Mouse (Mus musculus): ENCODE results near the gene Pacsin3. TPM values are rescaled to one million over a fixed set of nuclear protein-coding genes. Genes with fewer than 3 reads are reported as not detected.
A peak's percentile ranks its signal among the peaks of the same experiment; 100 is the strongest.

Gene Pacsin3
- total and polyA plus RNA-seq, 3 experiments, result 69.2 to 101 (median 82.8) TPM

GRCm38 (mm10) chr2:91305926-91306325 is 50.2 kb downstream of the Pacsin3 start:
- DNase-seq, result peak; percentile 53

- DNase-seq, result no peak
Observed at GRCm38 (mm10) chr2:91306589-91306988, 50.8 kb downstream of the Pacsin3 start.

GRCm38 (mm10) chr2:91308680-91309079 is 52.9 kb downstream of the Pacsin3 start:
- DNase-seq, result no peak

GRCm38 (mm10) chr2:91309546-91309945 is 53.8 kb downstream of the Pacsin3 start:
- DNase-seq, result no peak

GRCm38 (mm10) chr2:91312578-91313311 is 57.0 kb downstream of the Pacsin3 start:
- peak; percentile 81 for DNase-seq

GRCm38 (mm10) chr2:91314184-91314583 is 58.4 kb downstream of the Pacsin3 start:
- DNase-seq, result no peak

Other genes starting within 250 kb of the Pacsin3 start
- 1 to 10 TPM in 1 of 2 experiments, under 1 TPM in 1; 0.72 to 3.1 TPM for gene Rapsn, start 220.3 kb upstream of the Pacsin3 start, total RNA-seq (2021)
- gene Rapsn, start 220.3 kb upstream of the Pacsin3 start, polyA plus RNA-seq (2012; rRNA removed), result 3.8 and 5.0 TPM in 2 replicates
- 100 to 1,000 TPM; 235 to 255 TPM for gene Psmc3, start 201.9 kb upstream of the Pacsin3 start, total RNA-seq (2021)
- 28.1 and 31.9 TPM in 2 replicates for gene Psmc3, start 201.9 kb upstream of the Pacsin3 start, polyA plus RNA-seq (2012; rRNA removed)
- 10 to 100 TPM; 27.7 to 36.7 TPM for gene Slc39a13, start 185.5 kb upstream of the Pacsin3 start, total RNA-seq (2021)
- gene Slc39a13, start 185.5 kb upstream of the Pacsin3 start, polyA plus RNA-seq (2012; rRNA removed), result 60.4 and 66.7 TPM in 2 replicates
- gene Spi1, start 173.6 kb upstream of the Pacsin3 start, total RNA-seq (2021), result 1 to 10 TPM; 5.0 to 7.1 TPM
- gene Spi1, start 173.6 kb upstream of the Pacsin3 start, polyA plus RNA-seq (2012; rRNA removed), result 17.6 and 21.9 TPM in 2 replicates
- under 1 TPM; 0.07 to 0.09 TPM for gene Mybpc3, start 137.8 kb upstream of the Pacsin3 start, total RNA-seq (2021)
- not detected in 2 replicates for gene Mybpc3, start 137.8 kb upstream of the Pacsin3 start, polyA plus RNA-seq (2012; rRNA removed)
- 10 to 100 TPM; 18.5 to 20.0 TPM for gene Madd, start 72.1 kb upstream of the Pacsin3 start, total RNA-seq (2021)
- gene Madd, start 72.1 kb upstream of the Pacsin3 start, polyA plus RNA-seq (2012; rRNA removed), result 8.9 and 9.0 TPM in 2 replicates
- gene Nr1h3, start 53.1 kb upstream of the Pacsin3 start, total RNA-seq (2021), result 10 to 100 TPM; 22.1 to 56.8 TPM
- 44.2 and 62.7 TPM in 2 replicates for gene Nr1h3, start 53.1 kb upstream of the Pacsin3 start, polyA plus RNA-seq (2012; rRNA removed)
- 10 to 100 TPM; 49.5 to 50.4 TPM for gene Acp2, start 53.1 kb upstream of the Pacsin3 start, total RNA-seq (2021)
- gene Acp2, start 53.1 kb upstream of the Pacsin3 start, polyA plus RNA-seq (2012; rRNA removed), result 28.7 and 46.6 TPM in 2 replicates
- gene Ddb2, start 19.0 kb upstream of the Pacsin3 start, total RNA-seq (2021), result 1 to 10 TPM; 8.1 to 8.3 TPM
- 12.4 and 12.5 TPM in 2 replicates for gene Ddb2, start 19.0 kb upstream of the Pacsin3 start, polyA plus RNA-seq (2012; rRNA removed)
- 10 to 100 TPM; 89.3 to 92.3 TPM for gene Arfgap2, start 9.0 kb downstream of the Pacsin3 start, total RNA-seq (2021)
- gene Arfgap2, start 9.0 kb downstream of the Pacsin3 start, polyA plus RNA-seq (2012; rRNA removed), result 34.1 and 53.6 TPM in 2 replicates
- 10 to 100 TPM; 14.7 to 19.2 TPM for gene 1110051M20Rik, start 188.8 kb downstream of the Pacsin3 start, total RNA-seq (2021)
- gene 1110051M20Rik, start 188.8 kb downstream of the Pacsin3 start, polyA plus RNA-seq (2012; rRNA removed), result 14.9 and 16.0 TPM in 2 replicates
- 1 to 10 TPM; 3.5 to 6.5 TPM for gene Lrp4, start 201.6 kb downstream of the Pacsin3 start, total RNA-seq (2021)
- 2.0 and 2.4 TPM in 2 replicates for gene Lrp4, start 201.6 kb downstream of the Pacsin3 start, polyA plus RNA-seq (2012; rRNA removed)

Data from adrenal gland, adult 2 months (tissue).